Mouse (Mus musculus): ENCODE data around the gene Gm11020. TPM values are rescaled to one million over a fixed set of nuclear protein-coding genes. Genes with fewer than 3 reads are reported as not detected.

Gene Gm11020
- not detected in 2 replicates for polyA plus RNA-seq (2012; rRNA removed)

DNA sequence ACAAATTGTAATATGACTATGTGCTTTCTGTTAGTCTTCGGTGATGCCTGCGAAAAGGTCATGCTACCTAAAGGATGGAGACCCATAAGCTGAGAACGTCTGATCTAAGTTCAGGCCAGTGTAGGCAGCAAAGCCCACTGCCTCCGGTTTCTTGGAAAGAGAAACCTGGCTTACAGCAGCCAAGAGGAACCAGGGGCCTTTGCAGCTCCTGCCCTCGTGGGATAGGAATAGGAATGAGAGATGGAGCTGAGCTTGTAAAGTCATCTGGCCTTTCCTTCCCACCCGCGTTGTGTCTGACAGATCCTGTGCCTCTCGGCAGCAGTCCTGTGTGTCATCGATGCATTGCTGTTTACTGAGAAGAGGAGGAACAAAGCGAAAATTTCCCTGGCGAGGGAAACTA, at the start of gene Gm11020:
TSS of gene Gm11020 (plus strand) at position 301 of the 400 bp plus-strand sequence.

DNA sequence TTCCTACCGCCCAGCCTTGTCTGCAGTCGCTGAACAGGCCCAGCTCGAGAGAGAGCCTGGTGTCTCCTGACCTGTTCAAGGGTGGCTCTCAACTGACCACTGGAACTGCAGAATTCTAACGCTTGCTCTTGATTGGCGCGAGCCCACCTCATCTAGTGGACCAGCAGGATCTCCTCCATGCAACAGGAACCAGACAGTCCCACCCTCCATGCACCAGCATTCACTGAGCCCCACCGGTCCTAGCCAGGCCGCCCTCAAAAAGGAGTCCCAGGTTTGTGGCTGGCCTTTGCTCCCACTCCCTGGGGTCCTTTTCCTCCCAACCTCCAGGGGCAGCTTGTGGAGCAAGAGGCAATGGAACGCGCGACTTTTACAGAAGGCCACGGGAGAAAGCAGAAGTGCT, 28.3 kb upstream of the Gm11020 start, which contains the start of gene Cmtm2a:
TSS of gene Cmtm2a (minus strand) at position 101 of the 400 bp plus-strand sequence.

DNA sequence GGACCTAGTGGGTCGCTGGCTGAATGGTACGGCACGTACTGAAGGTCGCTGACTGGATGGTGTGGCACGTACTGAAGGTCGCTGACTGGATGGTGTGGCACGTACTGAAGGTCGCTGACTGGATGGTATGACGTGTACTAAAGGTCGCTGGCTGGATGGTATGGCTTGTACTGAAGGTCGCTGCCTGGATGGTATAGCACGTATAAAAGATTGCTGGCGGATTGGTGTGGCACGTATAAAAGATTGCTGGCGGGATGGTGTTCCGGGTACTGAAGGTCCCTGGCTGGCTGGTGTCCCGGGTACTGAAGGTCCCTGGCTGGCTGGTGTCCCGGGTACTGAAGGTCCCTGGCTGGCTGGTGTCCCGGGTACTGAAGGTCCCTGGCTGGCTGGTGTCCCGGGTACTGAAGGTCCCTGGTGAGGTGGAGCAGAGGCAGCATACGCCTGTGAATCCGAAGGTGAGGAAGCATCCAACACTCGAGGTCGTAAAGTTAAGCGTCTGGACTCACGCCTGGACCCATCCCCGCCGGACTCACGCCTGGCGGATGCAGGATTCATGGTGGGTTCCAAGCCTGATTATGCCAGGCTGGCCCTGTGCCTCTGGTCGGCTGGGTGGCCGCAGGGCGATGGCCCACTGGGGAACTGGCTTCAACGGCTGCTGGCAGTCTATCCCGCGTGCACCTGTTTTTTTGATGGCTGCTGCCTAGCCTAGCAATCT, 11.8 kb upstream of the Gm11020 start, which contains the start of the genes Gm45711 and Cmtm1:
TSS of gene Gm45711 (minus strand) at position 641 of the 715 bp plus-strand sequence.
TSS of gene Cmtm1 (minus strand) at position 705 of the 715 bp plus-strand sequence.

DNA sequence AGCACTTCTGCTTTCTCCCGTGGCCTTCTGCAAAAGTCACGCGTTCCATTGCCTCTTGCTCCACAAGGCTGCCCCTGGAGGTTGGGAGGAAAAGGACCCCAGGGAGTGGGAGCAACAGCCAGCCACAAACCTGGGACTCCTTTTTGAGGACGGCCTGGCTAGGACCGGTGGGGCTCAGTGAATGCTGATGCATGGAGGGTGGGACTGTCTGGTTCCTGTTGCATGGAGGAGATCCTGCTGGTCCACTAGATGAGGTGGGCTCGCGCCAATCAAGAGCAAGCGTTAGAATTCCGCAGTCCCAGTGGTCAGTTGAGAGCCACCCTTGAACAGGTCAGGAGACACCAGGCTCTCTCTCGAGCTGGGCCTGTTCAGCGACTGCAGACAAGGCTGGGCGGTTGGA, 563 bp downstream of the Gm11020 start, which contains the start of gene Cmtm2b:
TSS of gene Cmtm2b (plus strand) at position 301 of the 400 bp plus-strand sequence.

DNA sequence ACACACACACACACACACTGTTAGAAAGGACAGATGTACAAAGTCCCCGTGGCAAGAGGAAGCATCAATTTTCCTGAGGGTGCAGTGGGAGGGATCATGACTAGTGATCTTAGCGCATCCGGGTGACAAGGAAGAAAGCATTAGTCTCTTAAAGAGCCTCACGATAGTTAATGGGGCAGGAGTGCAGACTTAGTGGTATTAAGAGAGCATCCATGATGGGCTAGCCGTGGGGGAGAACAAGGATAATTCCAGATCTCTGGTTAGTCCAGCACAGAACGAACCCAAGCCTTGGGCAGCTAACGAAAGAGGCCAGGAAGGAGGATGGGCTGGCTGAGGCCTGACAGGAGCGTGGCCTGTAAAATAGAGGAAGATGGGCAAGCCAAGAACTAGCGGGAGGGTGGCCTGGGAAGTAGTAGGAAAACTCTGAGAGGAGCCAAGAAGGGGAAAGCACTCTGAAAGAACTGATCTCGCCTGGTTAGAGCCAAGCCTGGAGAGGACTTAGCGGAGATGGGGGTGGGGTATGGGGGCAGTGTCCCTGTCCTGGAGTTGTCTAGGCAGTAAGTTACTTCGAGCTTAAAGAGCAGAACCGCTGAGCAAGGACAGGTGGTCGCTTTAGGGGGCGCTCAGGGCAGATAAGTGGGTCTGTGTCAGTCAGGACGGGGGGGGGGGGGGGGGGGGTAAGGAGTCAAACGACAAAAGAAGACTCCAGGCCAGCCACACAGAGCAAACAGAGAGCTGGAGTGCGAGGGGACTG, 18.0 kb downstream of the Gm11020 start, which contains the start of gene Cmtm3:
TSS of gene Cmtm3 (plus strand) at position 182 of the 754 bp plus-strand sequence.

Other genes with a start within 250 kb of the Gm11020 start
- 8.8 and 13.6 TPM in 2 replicates for gene Cdh5, start 219.9 kb upstream of the Gm11020 start, polyA plus RNA-seq (2012; rRNA removed)
- 1.6 and 2.7 TPM in 2 replicates for gene Bean1, start 151.1 kb upstream of the Gm11020 start, polyA plus RNA-seq (2012; rRNA removed)
- 6.5 and 7.2 TPM in 2 replicates for gene Tk2, start 73.0 kb upstream of the Gm11020 start, polyA plus RNA-seq (2012; rRNA removed)
- 0.83 and 1.1 TPM in 2 replicates for gene Cklf, start 70.7 kb upstream of the Gm11020 start, polyA plus RNA-seq (2012; rRNA removed)
- gene Cmtm2a, start 28.4 kb upstream of the Gm11020 start, polyA plus RNA-seq (2012; rRNA removed): not detected in 2 replicates
- not detected in 2 replicates for gene Gm45711, start 11.5 kb upstream of the Gm11020 start, polyA plus RNA-seq (2012; rRNA removed)
- gene Cmtm1, start 11.4 kb upstream of the Gm11020 start, polyA plus RNA-seq (2012; rRNA removed): not detected in 2 replicates
- gene Cmtm2b, start 663 bp downstream of the Gm11020 start, polyA plus RNA-seq (2012; rRNA removed): not detected in 2 replicates
- 31.8 and 34.4 TPM in 2 replicates for gene Cmtm3, start 17.8 kb downstream of the Gm11020 start, polyA plus RNA-seq (2012; rRNA removed)
- gene Cmtm4, start 74.2 kb downstream of the Gm11020 start, polyA plus RNA-seq (2012; rRNA removed): 14.2 and 14.5 TPM in 2 replicates
- gene Dync1li2, start 121.5 kb downstream of the Gm11020 start, polyA plus RNA-seq (2012; rRNA removed): 3.2 and 4.5 TPM in 2 replicates
- 0.04 and 0.13 TPM in 2 replicates for gene Terb1, start 188.3 kb downstream of the Gm11020 start, polyA plus RNA-seq (2012; rRNA removed)
- 0.77 and 0.78 TPM in 2 replicates for gene Nae1, start 213.1 kb downstream of the Gm11020 start, polyA plus RNA-seq (2012; rRNA removed)
- gene Car7, start 213.1 kb downstream of the Gm11020 start, polyA plus RNA-seq (2012; rRNA removed): 2.8 and 3.1 TPM in 2 replicates

Data from stomach, adult 2 months (tissue).